Mouse (Mus musculus) kidney, adult 2 months (tissue): ENCODE measurements around the gene Lamtor2.

Experiments
- CTCF ChIP-seq: fragments of 200-500 bp; conservative IDR thresholded peaks from 2 replicates; pipeline ENCODE4 v1.5.1; 2011; ENCODE audit warnings: low read depth, mild to moderate bottlenecking, control low read depth, low read length, moderate library complexity, mixed read lengths; ENCODE audit not compliant: insufficient read depth, insufficient read length
- POLR2A ChIP-seq: fragments of 200-500 bp; IDR thresholded peaks from one replicate; pipeline ENCODE4 v1.6.1; 2011; ENCODE audit warnings: low read depth, low read length, control low read depth

DNA sequence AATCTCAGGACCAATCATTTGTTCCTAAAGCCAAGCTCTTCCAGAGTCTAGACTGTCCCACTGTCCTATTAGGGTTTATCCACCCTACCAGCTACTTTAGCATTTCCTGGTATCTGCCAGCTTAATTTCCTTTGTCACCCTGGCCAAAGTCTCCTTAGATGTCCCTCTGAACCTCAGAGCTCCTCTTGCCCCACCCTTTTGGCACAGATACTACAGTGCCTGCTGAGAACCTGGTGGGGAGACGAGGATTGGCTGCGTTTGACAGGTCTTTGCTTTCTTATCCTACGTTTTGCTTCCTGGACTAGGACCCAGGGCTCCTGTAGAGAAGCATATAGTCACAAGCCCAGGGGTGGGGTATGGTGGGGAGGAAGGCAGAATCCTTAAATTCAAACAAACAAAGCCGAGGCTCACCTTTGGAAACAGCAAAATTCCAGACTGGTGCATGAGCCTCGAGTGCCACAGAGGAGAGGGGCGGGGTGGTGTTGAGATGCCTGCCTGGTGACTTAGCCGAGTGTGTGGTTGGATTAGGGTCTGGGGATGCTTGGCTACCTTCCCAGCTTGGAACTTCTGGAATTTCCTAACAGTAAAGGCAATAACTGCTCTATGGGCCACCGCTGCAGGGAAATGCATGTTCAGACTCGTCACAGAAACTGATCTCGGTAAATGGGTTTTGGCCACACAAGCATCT is 41.2 kb upstream of the Lamtor2 start:
- TF ChIP-seq POLR2A (no peak), CTCF (no peak)
